Comparison of ENCODE assay signal across 24 mouse cellular contexts in the genomic region with DNA sequence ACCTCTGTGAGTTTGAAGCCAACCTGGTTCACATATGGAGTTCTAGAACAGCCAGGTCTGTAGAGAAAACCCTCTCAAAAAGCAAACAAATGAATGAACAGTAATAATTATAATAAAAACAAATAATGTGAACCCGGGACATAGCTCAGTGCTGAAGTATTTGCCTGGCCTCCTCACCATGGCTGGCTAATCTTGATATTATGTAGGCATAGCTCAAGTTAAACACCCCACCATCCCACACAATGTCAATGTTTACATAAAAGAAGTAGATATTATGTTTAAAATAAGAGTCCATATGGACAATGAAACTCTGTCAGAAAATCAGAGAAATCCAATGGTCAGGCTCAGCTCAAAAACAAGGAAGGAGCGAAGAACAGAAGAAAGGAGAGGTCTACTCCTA. TPM values are rescaled to one million over a fixed set of nuclear protein-coding genes. Genes with fewer than 3 reads are reported as not detected.
DNase-seq lines count a peak whose midpoint lies in the region; ATAC-seq and TF ChIP-seq lines count a peak whose summit lies in the region.
"Had no signal": no experiment of that assay in that cellular context is flagged by ENCODE, and none has a peak within 500 bp of the region (broad histone marks: within the 10 kb centered on the region; RNA-seq: fewer than 3 reads in every experiment).

No protein-coding gene starts in this region.

- no peaks in the 10 kb centered on the region for H3K9me3 ChIP-seq in lung, embryonic 14.5 days (ENCODE audit: low read depth, low read length)
- no peaks in the 10 kb centered on the region for H3K9me3 ChIP-seq in lung, embryonic 16.5 days (ENCODE audit: control insufficient read depth, low read length)
- H3K9me3 ChIP-seq in stomach, embryonic 15.5 days, result no peaks in the 10 kb centered on the region
- H3K9me3 ChIP-seq in stomach, postnatal 0 days (ENCODE audit: control insufficient read depth, low read length), result no peaks in the 10 kb centered on the region
- H3K9me3 ChIP-seq: embryonic facial prominence, embryonic 13.5 days; embryonic facial prominence, embryonic 15.5 days; forebrain, embryonic 10.5 days; forebrain, embryonic 12.5 days had no signal

- intact Hi-C loops in left cerebral cortex, postnatal 25 days (cut with DNase I), result no loop called here

- TF ChIP-seq CTCF in lung, embryonic 14.5 days (IDR thresholded peaks at IDR 0.05; ENCODE audit: low read depth), result no peak
- TF ChIP-seq CTCF in stomach, postnatal 0 days (IDR thresholded peaks at IDR 0.05; ENCODE audit: low read depth), result no peak

- H3K4me2 ChIP-seq in lung, embryonic 14.5 days, result no peak overlapping the region
- H3K4me2 ChIP-seq in lung, embryonic 16.5 days (ENCODE audit: low read depth, low read length), result no peak overlapping the region
- no peak overlapping the region for H3K4me2 ChIP-seq in stomach, embryonic 15.5 days
- H3K4me2 ChIP-seq in stomach, postnatal 0 days (replicated peaks; ENCODE audit: low read depth), result no peak overlapping the region
- H3K4me2 ChIP-seq: embryonic facial prominence, embryonic 13.5 days; embryonic facial prominence, embryonic 15.5 days; forebrain, embryonic 12.5 days had no signal

- H3K4me3 ChIP-seq in lung, embryonic 14.5 days (ENCODE audit: low read depth, low read length), result no peak overlapping the region
- no peak overlapping the region for H3K4me3 ChIP-seq in lung, embryonic 16.5 days (ENCODE audit: low read length)
- H3K4me3 ChIP-seq in stomach, embryonic 15.5 days (replicated peaks), result no peak overlapping the region
- H3K4me3 ChIP-seq in stomach, postnatal 0 days (ENCODE audit: low read depth, low read length), result no peak overlapping the region
- H3K4me3 ChIP-seq: embryonic facial prominence, embryonic 13.5 days; embryonic facial prominence, embryonic 15.5 days; erythroblast, embryonic 14.5 days; forebrain, embryonic 10.5 days; forebrain, embryonic 12.5 days had no signal

- no peaks in the 10 kb centered on the region for H3K27me3 ChIP-seq in lung, embryonic 14.5 days (ENCODE audit: insufficient read depth, low read length)
- no peaks in the 10 kb centered on the region for H3K27me3 ChIP-seq in lung, embryonic 16.5 days (ENCODE audit: control insufficient read depth, insufficient read depth, low read depth, low read length)
- no peaks in the 10 kb centered on the region for H3K27me3 ChIP-seq in stomach, embryonic 15.5 days (replicated peaks)
- H3K27me3 ChIP-seq in stomach, postnatal 0 days (ENCODE audit: control insufficient read depth, insufficient read depth, low read length), result no peaks in the 10 kb centered on the region
- H3K27me3 ChIP-seq: embryonic facial prominence, embryonic 13.5 days; embryonic facial prominence, embryonic 15.5 days; forebrain, embryonic 12.5 days had no signal

- H3K27ac ChIP-seq in lung, embryonic 14.5 days (ENCODE audit: low read depth), result peak overlapping the region; percentile 50; the same call in 1 of the 2 replicates
- peak overlapping the region; percentile 14; the same call in 1 of the 2 replicates for H3K27ac ChIP-seq in lung, embryonic 16.5 days (ENCODE audit: low read length)
- H3K27ac ChIP-seq in stomach, embryonic 15.5 days, result no peak overlapping the region
- no peak overlapping the region for H3K27ac ChIP-seq in stomach, postnatal 0 days (replicated peaks)
- H3K27ac ChIP-seq: embryonic facial prominence, embryonic 13.5 days; embryonic facial prominence, embryonic 15.5 days; forebrain, embryonic 10.5 days; forebrain, embryonic 12.5 days had no signal

- 53% methylated on average over 2 of the region's 2 CpGs for WGBS in lung, embryonic 14.5 days
- 42% methylated on average over 2 of the region's 2 CpGs for WGBS in lung, embryonic 16.5 days
- WGBS in stomach, embryonic 15.5 days, result 44% methylated on average over 2 of the region's 2 CpGs
- 39% methylated on average over 2 of the region's 2 CpGs for WGBS in stomach, postnatal 0 days

- DNase-seq in lung, embryonic 14.5 days, result peak; percentile 15
- no peak for DNase-seq in lung, postnatal 4 days
- no peak for DNase-seq in lung, postnatal 10 days
- no peak for DNase-seq in stomach, postnatal 0 days (ENCODE audit: low spot score)
- no peak for DNase-seq in left cerebral cortex, postnatal 25 days (ENCODE audit: low spot score in 2 of 2)
- no peak for DNase-seq in urinary bladder, postnatal 36 days (ENCODE audit: low spot score in 2 of 2)
- DNase-seq: adrenal gland, adult 8-10 months; adrenal gland, postnatal 14 days; adrenal gland, postnatal 36 days; cerebellum, adult 11-12 months; cerebellum, adult 8-10 months; cerebellum, adult 9-11 months; cerebellum, postnatal 14 days; cerebellum, postnatal 36 days; embryo, embryonic 11 days had no signal

- H3K9ac ChIP-seq in lung, embryonic 14.5 days, result no peak overlapping the region
- no peak overlapping the region for H3K9ac ChIP-seq in lung, embryonic 16.5 days (ENCODE audit: low read length)
- no peak overlapping the region for H3K9ac ChIP-seq in stomach, embryonic 15.5 days
- no peak overlapping the region for H3K9ac ChIP-seq in stomach, postnatal 0 days (ENCODE audit: low read length)
- H3K9ac ChIP-seq: embryonic facial prominence, embryonic 13.5 days; embryonic facial prominence, embryonic 15.5 days; forebrain, embryonic 12.5 days had no signal

- H3K36me3 ChIP-seq in lung, embryonic 14.5 days (ENCODE audit: insufficient read depth), result no peaks in the 10 kb centered on the region
- no peaks in the 10 kb centered on the region for H3K36me3 ChIP-seq in lung, embryonic 16.5 days (ENCODE audit: control insufficient read depth, insufficient read depth, low read length)
- no peaks in the 10 kb centered on the region for H3K36me3 ChIP-seq in stomach, embryonic 15.5 days
- no peaks in the 10 kb centered on the region for H3K36me3 ChIP-seq in stomach, postnatal 0 days (ENCODE audit: control insufficient read depth, insufficient read depth, low read length)
- H3K36me3 ChIP-seq: embryonic facial prominence, embryonic 13.5 days; embryonic facial prominence, embryonic 15.5 days; forebrain, embryonic 10.5 days; forebrain, embryonic 12.5 days had no signal

- ATAC-seq in lung, embryonic 14.5 days (ENCODE audit: insufficient read depth), result peak; percentile 48; the same call in 1 of the 2 replicates
- peak; percentile 48; the same call in 1 of the 2 replicates for ATAC-seq in lung, embryonic 16.5 days (ENCODE audit: low read depth)
- peak; percentile 80 for ATAC-seq in stomach, embryonic 15.5 days (ENCODE audit: insufficient read depth, low FRiP score, low read depth)
- ATAC-seq in stomach, postnatal 0 days (ENCODE audit: low FRiP score, low TSS enrichment), result peak; percentile 68; the same call in 1 of the 2 replicates
- ATAC-seq: forebrain, embryonic 14.5 days; forebrain, embryonic 16.5 days had no signal

- TF ChIP-seq EP300 in stomach, postnatal 0 days (optimal IDR thresholded peaks at IDR 0.05), result no peak

- peaks cover 4% of the 10 kb centered on the region; the same call in 1 of the 2 replicates for H3K4me1 ChIP-seq in lung, embryonic 14.5 days (ENCODE audit: insufficient read depth)
- H3K4me1 ChIP-seq in lung, embryonic 16.5 days (replicated peaks; ENCODE audit: control insufficient read depth, insufficient read depth, low read length), result peaks cover 10% of the 10 kb centered on the region; the same call in 1 of the 2 replicates
- H3K4me1 ChIP-seq in stomach, embryonic 15.5 days, result no peaks in the 10 kb centered on the region
- no peaks in the 10 kb centered on the region for H3K4me1 ChIP-seq in stomach, postnatal 0 days (replicated peaks; ENCODE audit: control insufficient read depth, insufficient read depth)
- H3K4me1 ChIP-seq: embryonic facial prominence, embryonic 13.5 days; embryonic facial prominence, embryonic 15.5 days had no signal

RNA-seq across cellular contexts. Expression of gene Cbr4, which starts 39.4 kb away (rescaled TPM):
- polyA plus RNA-seq in lung, embryonic 14.5 days (2014; fragmentation: Nextera tagmentation; extraction: Ambion mirVana), result 26.4 and 31.6 TPM in 2 replicates
- polyA plus RNA-seq in lung, embryonic 16.5 days (2015; fragmentation: Nextera tagmentation; extraction: Ambion mirVana), result 32.3 and 33.3 TPM in 2 replicates
- polyA plus RNA-seq in stomach, embryonic 15.5 days (2015; fragmentation: Nextera tagmentation; extraction: Ambion mirVana), result 29.9 and 30.1 TPM in 2 replicates
- 42.7 and 47.0 TPM in 2 replicates for polyA plus RNA-seq in stomach, postnatal 0 days (2015; fragmentation: Nextera tagmentation; extraction: Ambion mirVana)
- 10 to 100 TPM; 21.3 to 21.5 TPM for total RNA-seq in left cerebral cortex, postnatal 25 days (2021)

Comparison
In these comparisons a context has a peak if more than half of its experiments do, and no peak if none do; other contexts are left out.
1. H3K27ac ChIP-seq: peak in lung, embryonic 14.5 days (single experiment) and lung, embryonic 16.5 days (single experiment); none in stomach, embryonic 15.5 days (single experiment) and stomach, postnatal 0 days (single experiment).
2. Peak in every context shown above with its lines, with median percentiles within 50 percentile points of each other: ATAC-seq.